Mouse (Mus musculus) limb, embryonic 14.5 days (tissue): ENCODE results near the gene Ahnak. TPM values are rescaled to one million over a fixed set of nuclear protein-coding genes. Genes with fewer than 3 reads are reported as not detected.

Experiments
- ATAC-seq: fragments of 200-750 bp; cut with Nextera tagmentation; 2 replicates; pipeline ENCODE4 v1.8.0; 2017; ENCODE audit warnings: low read depth, moderate number of reproducible peaks, moderate TSS enrichment; ENCODE audit not compliant: low FRiP score
- DNase-seq: peaks from one replicate; pipeline ENCODE4 v3.0.0-alpha.2; 2015; ENCODE audit warnings: low spot score
- H3K27ac ChIP-seq: fragments of 300-500 bp; sonication (generic); replicated peaks from 2 replicates; pipeline ENCODE4 v1.5.1; 2014; ENCODE audit warnings: low read depth, mild to moderate bottlenecking, low read length, moderate library complexity, mixed read lengths
- H3K27me3 ChIP-seq: fragments of 300-500 bp; sonication (generic); 2 replicates; pipeline ENCODE4 v1.6.1; 2014; ENCODE audit warnings: low read length, mixed read lengths; ENCODE audit not compliant: control insufficient read depth, insufficient read depth
- H3K36me3 ChIP-seq: fragments of 300-500 bp; sonication (generic); 2 replicates; pipeline ENCODE4 v1.6.1; 2014; ENCODE audit warnings: mild to moderate bottlenecking, low read length, moderate library complexity, mixed read lengths; ENCODE audit not compliant: control insufficient read depth, insufficient read depth
- H3K4me1 ChIP-seq: fragments of 300-500 bp; sonication (generic); 2 replicates; pipeline ENCODE4 v1.6.1; 2014; ENCODE audit warnings: antibody characterized with exemption, low read length, mixed read lengths; ENCODE audit not compliant: control insufficient read depth, insufficient read depth
- H3K4me2 ChIP-seq: fragments of 300-500 bp; sonication (generic); replicated peaks from 2 replicates; pipeline ENCODE4 v1.6.1; 2014; ENCODE audit warnings: low read depth, mild to moderate bottlenecking, low read length, moderate library complexity; ENCODE audit not compliant: severe bottlenecking
- H3K4me3 ChIP-seq: fragments of 300-500 bp; sonication (generic); replicated peaks from 2 replicates; pipeline ENCODE4 v1.5.1; 2014; ENCODE audit warnings: low read length
- H3K9ac ChIP-seq: fragments of 300-500 bp; sonication (generic); 2 replicates; pipeline ENCODE4 v1.6.1; 2014; ENCODE audit warnings: mild to moderate bottlenecking, low read depth, low read length, moderate library complexity; ENCODE audit not compliant: severe bottlenecking
- H3K9me3 ChIP-seq: fragments of 300-500 bp; sonication (generic); 2 replicates; pipeline ENCODE4 v1.6.1; 2016; ENCODE audit warnings: low read length; ENCODE audit not compliant: control insufficient read depth
- POLR2A ChIP-seq: fragments of 200-500 bp; IDR thresholded peaks from 2 replicates; pipeline ENCODE4 v1.8.0; 2012; ENCODE audit warnings: inconsistent platforms, mild to moderate bottlenecking, moderate library complexity, borderline replicate concordance; ENCODE audit not compliant: insufficient read depth, insufficient read length; ENCODE audit errors: extremely low read depth
- WGBS: fragments of 180-500 bp; shearing (Covaris S2); extraction: QIAGEN DNeasy Blood & Tissue Kit; methylation state at CpG from one replicate; pipeline ENCODE4 v1.1.7; 2014; 5-methylcytosine and 5-hydroxymethylcytosine counted together
- polyA plus RNA-seq, 2 experiments: library from polyadenylated mRNA; depleted of rRNA in 1 of 2; stranded (reverse) in 1 of 2; unstranded in 1 of 2; fragments of >200 nt; fragmentation: Nextera tagmentation in 1 of 2; extraction: Ambion mirVana in 1 of 2; gene quantifications; 2 replicates each; pipeline versions ENCODE4 v1.2.1 to v1.2.3; 2012 to 2014

Gene Ahnak
- polyA plus RNA-seq, 2 experiments, result 31.4 to 61.6 TPM

- no peak overlapping the region for H3K9ac ChIP-seq
- H3K36me3 ChIP-seq, result no peaks in the 10 kb centered on the region
- no peaks in the 10 kb centered on the region for H3K9me3 ChIP-seq
- TF ChIP-seq POLR2A, result no peak
- H3K4me1 ChIP-seq, result peaks cover 11% of the 10 kb centered on the region
- 86% methylated on average over 2 of the region's 2 CpGs for WGBS
- no peak overlapping the region for H3K4me3 ChIP-seq
- H3K27ac ChIP-seq, result no peak overlapping the region
- no peak overlapping the region for H3K4me2 ChIP-seq
- ATAC-seq (no peak), DNase-seq (no peak)
- H3K27me3 ChIP-seq, result no peaks in the 10 kb centered on the region
Measured at GRCm38 (mm10) chr19:9062822-9063221, 73.7 kb downstream of the Ahnak start.

- 88% methylated on average over 3 of the region's 3 CpGs for WGBS
- no peak overlapping the region for H3K9ac ChIP-seq
- ATAC-seq, result no peak
- no peaks in the 10 kb centered on the region for H3K27me3 ChIP-seq
- H3K4me3 ChIP-seq, result no peak overlapping the region
- H3K27ac ChIP-seq, result no peak overlapping the region
- peaks cover 11% of the 10 kb centered on the region for H3K4me1 ChIP-seq
- no peak overlapping the region for H3K4me2 ChIP-seq
- H3K9me3 ChIP-seq, result no peaks in the 10 kb centered on the region
- no peak for TF ChIP-seq POLR2A
- H3K36me3 ChIP-seq, result no peaks in the 10 kb centered on the region
- no peak for DNase-seq
Measured at GRCm38 (mm10) chr19:9063831-9064230, 74.7 kb downstream of the Ahnak start.

GRCm38 (mm10) chr19:9065621-9066561 lies 76.8 kb downstream of the Ahnak start:
- H3K4me1 ChIP-seq, result peaks cover 24% of the 10 kb centered on the region
- H3K27ac ChIP-seq, result 0 out of 2 replicates have a peak overlapping the region, but pooled peaks have one; percentile 1
- no peaks in the 10 kb centered on the region for H3K9me3 ChIP-seq
- no peaks in the 10 kb centered on the region for H3K27me3 ChIP-seq
- no peak for TF ChIP-seq POLR2A
- no peak overlapping the region for H3K4me3 ChIP-seq
- no peak overlapping the region for H3K4me2 ChIP-seq
- H3K36me3 ChIP-seq, result no peaks in the 10 kb centered on the region
- H3K9ac ChIP-seq, result no peak overlapping the region
- WGBS, result 48% methylated on average over 9 of the region's 9 CpGs
- DNase-seq, result peak; percentile 89
- peak; percentile 80 for ATAC-seq

GRCm38 (mm10) chr19:9067292-9067691 lies 78.2 kb downstream of the Ahnak start:
- no peak for ATAC-seq
- TF ChIP-seq POLR2A, result no peak
- 56% methylated on average over 5 of the region's 5 CpGs for WGBS
- H3K27me3 ChIP-seq, result no peaks in the 10 kb centered on the region
- H3K9ac ChIP-seq, result no peak overlapping the region
- no peaks in the 10 kb centered on the region for H3K36me3 ChIP-seq
- H3K9me3 ChIP-seq, result no peaks in the 10 kb centered on the region
- peaks cover 30% of the 10 kb centered on the region for H3K4me1 ChIP-seq
- H3K4me3 ChIP-seq, result no peak overlapping the region
- no peak overlapping the region for H3K4me2 ChIP-seq
- DNase-seq, result no peak
- H3K27ac ChIP-seq, result no peak overlapping the region

- H3K27ac ChIP-seq, result peak overlapping the region; percentile 67; the same call in 1 of the 2 replicates
Measured at GRCm38 (mm10) chr19:9069687-9070307, 80.7 kb downstream of the Ahnak start.

More at GRCm38 (mm10) chr19:9069687-9070307, 80.7 kb downstream of the Ahnak start:
- ATAC-seq (no peak), DNase-seq (peak; percentile 69)
- 54% methylated on average over 8 of the region's 8 CpGs for WGBS
- no peaks in the 10 kb centered on the region for H3K36me3 ChIP-seq
- no peaks in the 10 kb centered on the region for H3K27me3 ChIP-seq
- H3K4me1 ChIP-seq, result peaks cover 30% of the 10 kb centered on the region
- H3K9me3 ChIP-seq, result no peaks in the 10 kb centered on the region
- no peak overlapping the region for H3K4me2 ChIP-seq
- no peak for TF ChIP-seq POLR2A
- H3K4me3 ChIP-seq, result no peak overlapping the region
- no peak overlapping the region for H3K9ac ChIP-seq
